Mouse (Mus musculus) 3T3-L1 (cell line): ENCODE data around the gene Nectin2.
A peak's percentile ranks its signal among the peaks of the same experiment; 100 is the strongest.

ENCODE experiments used
- DNase-seq: peaks from one replicate; pipeline ENCODE4 v3.0.0-alpha.2; 2015; ENCODE audit warnings: low read depth, low spot score

The Nectin2 gene

DNA sequence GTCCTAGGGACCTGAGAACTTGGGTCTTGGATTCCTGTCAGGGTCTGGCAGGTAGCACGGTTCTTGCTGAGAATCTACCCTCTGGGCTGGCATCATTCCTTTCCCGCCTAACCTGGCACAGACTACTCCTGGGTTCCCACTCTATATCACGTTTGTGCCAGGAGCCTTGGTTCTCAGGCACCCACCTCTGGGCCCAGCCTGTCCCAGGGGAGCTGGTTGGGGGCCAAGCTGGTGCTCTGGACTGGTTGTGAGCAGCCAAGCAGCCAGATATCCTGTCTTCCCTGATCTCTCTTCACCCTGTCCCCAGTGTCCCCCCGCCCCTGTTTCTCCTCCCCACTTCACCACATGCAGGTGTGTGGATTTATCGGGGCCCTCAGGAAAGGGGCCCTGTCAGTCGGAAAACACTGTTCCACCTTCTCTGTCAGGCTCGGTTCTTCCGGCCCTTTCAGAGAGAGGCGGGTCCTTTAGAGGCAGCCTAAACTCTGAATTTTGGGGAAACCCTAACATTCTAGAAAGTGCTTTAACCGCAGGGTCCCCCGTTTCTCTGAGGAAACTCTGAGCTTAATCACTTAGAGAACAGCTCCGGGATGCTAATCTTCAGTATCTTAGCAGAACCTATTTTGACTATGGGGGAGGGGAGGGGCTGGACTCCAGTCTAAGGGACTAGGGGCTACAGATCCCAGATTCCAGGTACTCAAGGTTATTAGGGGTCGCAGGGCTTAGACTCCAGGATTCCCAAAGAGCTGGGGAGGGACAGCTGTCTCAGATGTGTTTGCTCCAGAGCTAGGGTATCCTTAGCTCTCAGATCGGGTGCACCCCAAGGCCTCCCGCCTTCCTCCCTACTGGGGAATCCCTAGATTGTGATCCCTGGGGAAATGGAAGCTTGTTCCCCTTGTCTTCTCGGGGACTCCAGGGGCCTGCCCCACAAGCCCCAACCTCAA lies 19.4 kb upstream of the Nectin2 start:
- no peak for DNase-seq

DNA sequence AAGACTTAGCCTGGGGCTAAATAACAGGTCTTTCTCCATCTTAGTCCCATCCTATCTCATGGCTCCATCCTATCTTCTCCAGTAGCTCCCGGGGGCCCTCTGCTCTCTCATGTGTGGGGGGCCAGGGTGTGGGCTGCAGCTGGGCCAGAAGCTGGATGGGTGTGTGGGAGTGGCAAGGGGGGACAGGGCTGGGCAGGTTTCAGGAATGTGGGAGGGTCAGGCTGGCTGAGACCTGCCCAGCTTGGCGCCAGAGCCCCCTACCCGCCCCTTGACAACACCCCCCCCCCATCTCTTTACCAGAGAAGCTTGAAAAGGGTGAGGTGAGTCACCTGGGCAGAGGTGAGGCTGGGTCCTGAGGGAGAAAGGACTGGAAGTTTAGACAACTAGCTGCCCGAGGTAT lies 18.7 kb upstream of the Nectin2 start:
- no peak for DNase-seq

DNA sequence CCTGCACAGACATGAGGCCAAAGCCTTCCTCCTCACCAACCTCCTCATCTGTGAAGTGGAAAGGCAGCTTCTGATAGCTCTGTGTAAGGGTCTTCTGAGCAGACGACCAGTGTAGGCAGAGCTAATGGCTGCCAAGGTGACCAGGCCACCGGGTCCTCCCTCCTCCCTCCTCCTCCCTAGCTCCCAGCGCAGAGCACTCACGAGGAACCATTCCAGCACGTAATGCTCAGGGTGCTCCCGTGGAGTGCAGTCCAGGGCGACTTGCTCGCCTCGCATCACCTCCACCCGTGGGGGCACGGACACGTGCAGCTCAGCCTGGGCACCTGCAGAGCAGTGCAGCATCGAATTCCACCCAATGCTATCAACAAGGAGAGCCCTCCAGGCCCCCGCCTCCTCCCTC lies 18.0 kb upstream of the Nectin2 start:
- no peak for DNase-seq

DNA sequence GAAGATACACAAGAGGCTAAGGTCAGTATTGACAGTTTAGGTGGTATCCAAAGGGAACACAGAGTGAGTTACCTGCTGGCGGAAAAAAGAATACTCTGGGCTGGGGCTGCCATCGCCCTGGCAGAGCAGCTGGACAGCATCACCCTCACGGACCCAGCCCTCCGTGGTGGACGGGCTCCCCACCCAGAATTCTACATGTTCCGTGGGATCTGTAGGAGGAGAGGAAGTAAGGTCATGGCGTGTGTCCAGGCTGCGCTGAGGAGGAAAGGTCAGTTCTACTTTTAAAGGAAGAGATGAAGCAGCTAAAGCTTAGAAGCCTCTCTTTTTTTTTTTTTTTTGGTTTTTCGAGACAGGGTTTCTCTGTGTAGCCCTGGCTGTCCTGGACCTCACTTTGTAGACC lies 14.3 kb upstream of the Nectin2 start:
- no peak for DNase-seq

DNA sequence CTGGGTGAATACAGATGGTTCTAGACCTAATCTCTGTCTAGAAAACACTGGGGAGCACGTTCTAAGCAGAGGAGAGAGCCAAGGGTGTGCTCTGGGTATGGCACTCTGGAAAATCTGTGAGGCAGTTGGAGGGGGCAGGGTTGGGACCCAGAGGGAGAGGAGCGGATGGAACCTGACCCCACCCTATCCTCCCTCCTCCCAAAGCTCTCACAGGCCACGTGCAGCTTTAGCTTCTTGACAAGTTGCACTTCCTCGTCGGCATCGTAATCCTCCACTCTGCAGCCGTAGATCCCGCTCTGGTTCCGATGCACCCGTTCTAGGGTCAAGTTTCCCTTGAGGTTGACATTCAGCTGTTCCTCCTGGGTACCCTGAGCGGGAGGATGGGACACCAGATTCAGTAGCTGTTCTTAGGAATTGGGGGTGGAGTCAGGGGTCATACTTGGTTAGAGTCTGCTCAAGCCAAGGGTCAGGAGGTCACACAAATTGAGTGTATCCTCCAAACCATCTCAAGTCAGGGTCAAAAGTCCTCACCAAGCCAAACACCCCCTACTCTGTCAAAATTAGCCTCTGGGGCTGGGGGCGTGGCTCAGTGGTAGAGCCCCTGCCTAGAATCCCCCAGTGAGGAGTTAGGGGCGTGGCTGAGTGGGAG lies 13.7 kb upstream of the Nectin2 start:
- DNase-seq, result no peak

DNA sequence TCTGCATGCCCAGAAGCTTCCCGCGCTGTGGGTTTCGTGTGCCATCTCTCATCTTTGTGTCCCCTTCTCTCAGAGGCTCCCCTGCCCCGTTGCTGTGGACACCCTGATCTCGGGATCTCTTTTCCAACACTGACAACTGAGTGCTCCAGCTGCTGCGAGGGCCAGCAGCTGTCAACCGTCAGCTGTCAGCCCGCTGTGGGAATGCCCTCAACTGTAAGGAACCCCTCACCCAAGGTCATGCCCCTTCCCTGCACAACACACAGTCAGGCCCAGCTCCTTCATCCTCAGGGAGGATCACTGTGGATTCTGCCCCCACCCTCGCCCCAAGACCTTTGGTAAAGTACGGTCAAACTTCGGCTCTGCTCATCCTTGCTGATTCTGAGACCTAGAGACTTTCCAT lies 12.0 kb upstream of the Nectin2 start:
- DNase-seq, result no peak

DNA sequence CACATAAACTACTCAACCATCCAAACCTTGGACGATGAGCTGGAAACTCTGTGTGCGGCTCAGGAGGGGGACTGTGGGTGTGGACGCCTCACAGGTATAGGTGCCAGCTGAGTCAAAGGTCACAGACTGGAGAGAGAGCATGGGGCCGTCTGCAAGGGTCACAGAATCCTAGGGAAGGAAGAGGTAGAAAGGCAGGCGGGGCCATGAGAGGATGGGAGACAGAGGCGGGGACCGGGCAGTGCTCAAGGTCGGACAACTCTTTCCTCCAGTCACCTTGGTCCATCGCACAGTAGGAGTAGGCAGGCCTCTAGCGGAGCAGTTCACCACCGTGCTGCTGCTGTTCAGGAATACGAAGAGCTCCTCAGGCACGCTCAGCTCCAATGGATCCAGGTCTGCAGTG lies 9.7 kb upstream of the Nectin2 start:
- no peak for DNase-seq

DNA sequence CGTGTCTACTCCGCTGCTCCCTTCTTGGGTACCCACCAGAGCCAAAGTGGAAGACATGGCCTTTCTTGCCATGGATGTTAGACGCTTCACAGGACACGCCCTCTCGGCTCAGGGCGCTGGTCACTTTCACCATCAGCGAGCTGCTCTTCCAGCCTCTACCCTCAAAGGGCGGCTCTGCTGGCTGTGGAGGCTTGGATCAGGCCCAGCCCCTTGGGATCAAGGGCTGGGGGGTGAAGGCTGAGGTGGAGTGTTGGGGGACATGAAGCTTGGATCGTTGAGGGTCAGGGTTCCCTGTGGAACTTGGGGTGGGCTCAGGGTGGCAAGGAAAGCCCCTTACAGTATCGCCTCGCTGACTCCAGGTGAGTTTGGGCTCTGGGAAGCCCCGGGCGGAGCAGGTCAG lies 8.3 kb upstream of the Nectin2 start:
- DNase-seq, result no peak

DNA sequence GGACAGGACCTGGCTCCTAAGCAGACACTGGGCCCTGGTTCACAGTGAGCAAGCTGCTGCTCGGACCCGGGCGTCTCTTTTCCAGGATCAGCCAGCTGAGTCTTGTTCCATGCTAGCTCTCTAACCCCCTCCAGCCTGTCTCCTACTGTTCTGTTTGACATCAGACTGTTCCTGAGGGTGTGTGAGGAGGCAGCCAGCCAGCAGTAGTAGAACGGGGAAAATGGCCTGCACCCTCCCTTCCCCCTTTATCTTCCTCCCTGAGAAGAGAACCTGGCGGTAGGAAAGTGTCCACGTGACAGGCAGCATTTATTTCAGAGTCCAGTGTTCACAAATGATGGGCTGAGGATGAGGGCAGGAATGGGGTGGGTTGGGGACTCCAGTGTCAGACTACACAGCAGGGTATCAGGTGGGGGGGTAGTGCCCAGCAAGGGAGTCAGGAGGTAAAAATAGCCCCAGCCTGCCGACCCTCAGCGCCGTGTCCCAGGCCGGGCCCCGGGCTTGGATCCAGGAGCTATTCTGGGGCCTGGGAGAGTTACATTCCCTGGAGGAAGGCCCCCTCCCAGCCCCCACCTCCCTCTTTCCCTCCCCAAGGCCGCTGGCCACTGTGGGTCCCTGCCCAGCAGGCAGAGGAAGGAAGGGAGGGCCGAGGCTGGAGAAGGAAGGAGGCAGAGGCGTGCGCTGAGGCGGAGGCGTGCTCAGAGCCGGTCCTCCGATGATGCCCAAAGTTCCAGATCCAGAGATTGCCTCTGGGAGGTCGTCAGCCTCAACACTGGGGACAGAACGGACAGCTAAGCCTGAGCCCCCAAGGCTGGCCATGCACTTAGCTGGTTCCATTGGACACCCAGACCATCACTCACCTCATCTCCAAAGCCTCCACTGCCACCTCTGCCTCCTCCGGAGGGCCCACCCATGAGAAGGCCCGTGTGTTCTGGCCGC lies 5.8 kb upstream of the Nectin2 start:
- no peak for DNase-seq

DNA sequence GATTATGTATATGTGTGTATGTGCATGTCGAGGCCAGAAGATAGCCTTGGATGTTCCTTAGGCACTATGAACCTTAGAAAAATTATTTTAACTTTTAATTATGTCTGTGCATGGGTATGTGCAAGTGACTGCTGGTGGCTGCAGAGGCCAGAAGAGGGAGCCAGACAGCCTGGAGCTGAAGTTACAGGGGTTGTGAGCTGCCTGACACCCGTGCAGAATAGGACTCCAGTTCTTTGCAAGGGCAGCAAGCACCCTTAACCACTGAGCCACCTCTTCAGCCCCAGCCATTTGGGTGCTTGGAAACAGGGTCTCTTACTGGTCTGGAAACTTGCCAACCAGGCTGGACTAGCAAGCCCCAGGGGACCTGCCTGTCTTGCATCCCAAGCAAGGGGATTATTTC lies 4.7 kb upstream of the Nectin2 start:
- no peak for DNase-seq

DNA sequence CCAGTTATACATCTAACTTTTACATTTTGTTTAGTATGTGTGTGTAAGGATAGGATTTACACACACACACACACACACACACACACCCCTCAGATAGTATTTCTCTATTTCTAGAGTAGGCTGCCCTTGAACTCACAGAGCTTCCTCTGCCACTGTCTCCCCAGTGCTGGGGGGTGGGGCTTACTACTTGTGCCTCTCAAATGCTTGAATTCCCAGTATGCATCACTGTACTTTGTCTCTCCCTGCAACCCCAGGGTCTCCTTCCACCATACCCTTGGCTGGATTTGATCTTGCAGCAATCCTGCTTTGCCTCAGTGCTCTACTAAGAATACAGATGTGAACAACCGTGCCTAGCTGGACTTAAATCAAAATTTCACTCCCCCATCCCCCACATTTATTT lies 3.8 kb upstream of the Nectin2 start:
- DNase-seq, result no peak

DNA sequence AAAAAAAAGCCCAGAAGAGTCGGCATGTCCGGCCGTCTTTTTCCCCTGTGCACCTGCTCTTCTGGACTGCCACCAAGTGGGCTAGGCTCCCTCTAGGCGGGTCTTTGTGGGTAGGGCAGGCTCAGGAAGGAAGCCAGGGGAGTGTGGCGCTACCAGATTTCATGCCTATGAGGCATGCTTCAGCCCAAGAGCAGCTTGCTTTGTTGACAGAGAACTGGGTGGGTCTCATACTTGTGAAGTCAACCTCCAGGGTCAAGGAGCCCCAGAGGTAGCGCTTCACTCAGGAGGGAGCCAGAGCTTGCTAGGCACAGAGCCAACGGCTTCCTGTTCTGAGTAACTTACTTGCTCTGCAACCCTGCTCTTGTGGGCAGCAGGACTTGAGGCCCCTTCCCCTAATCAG lies 3.3 kb upstream of the Nectin2 start:
- no peak for DNase-seq

DNA sequence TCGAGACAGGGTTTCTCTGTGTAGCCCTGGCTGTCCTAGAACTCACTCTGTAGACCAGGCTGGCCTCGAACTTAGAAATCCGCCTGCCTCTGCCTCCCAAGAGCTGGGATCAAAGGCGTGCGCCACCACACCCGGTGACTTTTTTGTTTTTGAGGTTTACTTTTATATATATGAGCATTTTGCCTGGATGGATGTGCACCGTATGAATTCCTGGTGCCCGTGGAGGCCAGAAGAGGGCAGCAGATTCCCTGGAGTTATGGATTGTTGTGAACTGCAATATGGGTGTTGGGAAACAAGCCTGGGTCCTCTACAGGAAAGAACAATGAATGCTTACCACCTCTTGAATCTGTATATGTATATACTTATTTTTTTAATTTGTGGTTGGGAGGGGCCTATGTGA lies 2.4 kb upstream of the Nectin2 start:
- DNase-seq, result no peak

DNA sequence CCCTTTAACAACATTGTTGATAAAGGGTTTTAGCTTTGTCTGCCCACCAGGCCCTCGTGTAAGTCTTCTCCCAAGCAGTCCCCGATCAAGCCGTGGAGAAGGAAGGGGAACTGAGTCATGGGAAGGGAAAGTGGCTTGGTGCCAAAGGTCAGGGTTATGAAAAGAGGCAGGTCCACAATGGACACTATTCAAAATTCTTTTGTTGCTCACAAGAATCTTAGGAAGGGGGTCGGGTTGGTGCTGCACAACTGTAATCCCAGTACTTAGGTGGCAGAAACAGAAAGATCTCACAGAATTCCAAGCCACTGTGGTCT lies 744 bp upstream of the Nectin2 start:
- DNase-seq, result no peak

DNA sequence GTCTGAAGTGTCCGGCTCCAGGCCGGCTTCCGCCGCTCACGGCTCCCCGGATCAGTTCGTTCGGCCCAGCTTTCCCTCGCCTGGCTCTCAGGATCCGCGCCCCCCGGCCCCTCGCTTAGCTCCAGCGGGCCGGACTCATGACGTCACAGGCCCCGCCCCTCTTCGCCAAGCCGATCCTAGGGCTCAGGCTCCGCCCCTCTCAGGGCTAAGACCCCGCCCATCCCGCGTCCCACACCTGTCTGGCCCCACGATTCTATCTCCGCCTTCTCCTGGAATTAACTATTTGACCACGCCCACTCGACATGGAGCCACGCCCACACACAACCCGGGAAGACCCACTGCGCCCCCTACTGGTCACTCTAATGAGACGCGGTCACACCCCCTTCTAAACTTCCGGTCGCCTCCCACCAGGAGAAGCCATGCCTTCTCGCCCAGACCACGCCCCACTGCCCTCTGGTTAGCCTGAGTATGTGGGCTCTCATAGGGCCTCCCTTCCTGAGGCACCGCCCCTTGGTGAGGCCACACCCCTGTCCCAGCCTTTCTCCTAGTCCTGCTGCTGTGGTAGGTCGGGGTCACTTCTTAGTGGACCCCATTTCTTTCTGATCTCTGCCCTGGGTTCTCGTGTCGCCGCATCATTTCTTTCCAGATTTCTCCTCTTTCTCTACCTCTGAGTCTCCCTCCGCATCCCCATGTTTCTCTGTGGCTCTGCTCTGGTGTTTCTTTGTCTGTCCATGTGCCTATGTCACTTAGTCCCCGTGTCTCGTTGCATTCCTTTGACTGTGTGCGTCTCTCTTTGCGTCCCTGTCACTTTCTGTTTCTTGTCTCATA lies 680 bp downstream of the Nectin2 start:
- peak; percentile 98 for DNase-seq

DNA sequence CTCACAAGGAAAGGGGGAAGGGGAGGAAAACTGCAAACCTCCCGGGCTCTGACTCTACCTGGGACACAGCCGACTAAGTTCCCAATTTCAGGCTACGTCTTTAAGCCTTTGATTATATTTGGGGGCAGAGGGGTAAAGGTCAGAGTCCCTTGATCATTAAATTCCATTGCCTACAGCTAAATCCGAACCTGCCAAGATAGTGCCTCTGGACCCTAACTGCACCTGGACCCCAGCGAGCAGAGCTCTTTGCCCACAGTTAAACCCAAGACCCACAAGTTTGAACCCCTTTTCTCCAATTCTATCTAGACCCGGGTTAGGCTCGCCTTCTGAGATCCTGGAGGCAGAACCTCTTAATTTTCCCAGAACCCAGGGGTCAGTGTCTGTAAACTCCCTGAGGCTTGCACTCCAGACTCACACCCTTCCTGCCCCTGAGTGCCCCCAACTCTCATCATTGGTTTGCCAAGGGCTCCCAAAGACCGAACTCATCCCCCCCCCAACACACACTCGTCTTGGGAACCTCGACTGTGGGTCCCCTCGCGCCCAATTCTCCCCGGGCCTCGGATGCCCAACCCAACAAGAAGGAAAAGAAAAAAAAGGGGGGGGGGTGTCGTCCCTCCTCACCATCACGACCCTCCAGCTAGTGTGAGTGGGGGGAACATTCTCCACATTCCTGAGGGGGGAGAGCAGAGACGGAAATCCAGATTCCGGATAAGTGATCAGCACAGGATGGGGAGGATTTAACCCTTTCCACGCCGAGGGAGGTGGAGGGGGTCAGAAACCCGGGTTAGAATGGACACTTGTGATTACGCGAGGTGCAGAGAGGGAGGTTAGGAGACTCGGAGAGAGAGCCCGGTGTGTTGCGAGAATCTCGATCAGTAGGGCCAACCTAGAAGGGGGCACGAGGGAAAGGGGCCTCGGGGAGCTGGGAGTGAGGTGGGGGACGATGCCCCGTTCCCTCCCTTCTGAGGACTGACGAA lies 1.8 kb downstream of the Nectin2 start:
- DNase-seq, result peak; percentile 31

DNA sequence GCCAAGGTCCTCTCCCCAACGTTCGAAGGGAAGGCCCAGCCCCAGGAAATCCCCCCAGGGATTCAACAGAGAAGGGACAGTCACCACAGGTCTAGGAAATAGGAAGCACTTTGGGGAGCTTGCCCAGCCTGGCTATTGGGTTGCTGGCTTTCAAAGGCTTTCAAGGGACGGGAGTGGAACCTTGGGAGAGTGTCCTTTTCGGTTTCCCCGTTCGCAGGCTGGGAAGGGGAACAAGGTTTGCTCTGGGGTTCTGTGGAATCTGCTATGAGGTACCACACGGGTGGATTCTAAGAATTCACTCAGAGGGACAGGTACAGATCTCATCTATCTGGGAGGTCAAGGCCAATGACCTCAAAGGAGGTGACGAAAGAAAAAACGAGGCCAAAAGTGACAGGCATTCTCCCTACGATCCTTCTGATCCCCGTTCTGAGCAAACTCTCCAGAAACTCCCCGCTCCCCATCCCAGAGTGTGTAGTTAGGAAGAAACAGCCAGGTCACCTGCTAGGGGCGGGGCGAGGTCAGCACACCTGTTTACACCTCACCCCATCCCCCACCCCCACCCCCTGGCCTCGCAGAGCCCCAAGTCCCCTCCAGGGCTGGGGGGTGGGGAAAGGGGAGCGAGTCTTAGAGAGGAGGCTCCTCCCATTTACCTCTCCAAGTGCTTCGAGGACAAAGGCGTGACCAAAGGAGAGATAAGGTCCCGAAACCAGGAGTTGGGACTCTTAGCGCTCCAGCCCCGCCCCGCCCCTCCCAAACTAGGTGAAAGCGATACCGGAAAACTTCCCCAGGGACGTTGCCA lies 2.7 kb downstream of the Nectin2 start:
- DNase-seq, result peak; percentile 31

DNA sequence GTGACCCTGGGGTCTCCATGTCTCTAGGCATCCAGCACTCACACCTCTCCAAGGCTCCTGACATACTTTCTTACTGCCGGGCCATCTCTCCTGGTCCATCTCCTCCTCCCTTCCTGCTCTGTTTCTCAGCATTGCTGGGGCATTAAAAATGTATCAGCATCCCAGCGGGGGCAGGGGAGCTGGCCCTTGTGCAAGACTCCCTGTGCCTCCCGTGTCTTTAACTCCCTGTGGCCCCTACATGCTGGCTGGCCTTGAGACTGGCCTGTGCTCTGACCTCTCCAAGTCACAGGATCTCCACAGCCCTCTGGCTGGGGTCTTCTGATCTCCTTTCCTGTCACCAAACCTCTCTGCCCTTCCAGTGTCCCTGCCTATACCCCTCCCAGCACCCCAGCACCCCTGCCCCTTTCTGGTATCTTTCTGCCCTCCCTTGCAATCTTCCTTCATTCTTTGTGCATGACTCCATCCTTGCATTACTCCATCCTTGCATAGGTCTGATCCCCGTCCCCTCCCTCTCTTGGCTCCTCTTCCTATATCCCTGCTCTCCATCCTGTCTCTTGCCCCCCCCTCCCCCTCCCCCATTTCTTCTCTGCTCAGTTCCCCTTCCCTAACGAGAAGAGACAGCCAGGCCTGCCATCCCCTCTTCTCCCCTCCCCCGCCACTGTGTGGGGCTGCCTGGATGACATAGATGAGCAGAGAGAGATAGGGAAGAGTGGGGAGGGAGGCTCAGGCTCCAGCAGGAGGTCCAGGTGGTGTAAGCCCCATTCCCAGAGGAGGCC lies 3.7 kb downstream of the Nectin2 start:
- DNase-seq, result peak; percentile 61

DNA sequence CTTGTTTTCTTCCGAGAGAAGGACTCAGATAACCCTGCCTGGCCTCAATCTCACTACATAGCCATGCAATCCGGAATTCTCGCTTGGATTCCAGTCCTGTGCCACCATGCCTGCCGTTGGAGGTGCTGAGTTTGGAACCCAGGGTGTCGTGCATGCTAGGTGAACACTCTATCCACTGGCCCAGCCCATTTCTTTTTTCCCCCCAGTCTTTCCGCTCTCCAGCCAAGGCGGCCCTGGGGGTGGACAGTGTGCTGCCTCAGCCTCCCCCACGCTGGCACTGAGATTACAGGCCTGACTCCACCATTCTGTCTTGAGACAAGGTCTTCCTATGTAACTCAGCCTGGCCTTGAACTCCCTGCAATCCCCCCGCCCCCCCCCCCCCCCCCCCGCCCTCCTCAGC lies 4.3 kb downstream of the Nectin2 start:
- DNase-seq, result no peak
